Mouse (Mus musculus) lung, adult 2 months (tissue): ENCODE data around the gene Tpcn2.

Source experiments
- CTCF ChIP-seq: fragments of 200-500 bp; IDR thresholded peaks from 2 replicates; pipeline ENCODE4 v1.5.1; 2011; ENCODE audit warnings: mild to moderate bottlenecking, low read length, control low read depth; ENCODE audit not compliant: insufficient read depth
- POLR2A ChIP-seq: fragments of 200-500 bp; IDR thresholded peaks from 2 replicates; pipeline ENCODE4 v1.6.1; 2011; ENCODE audit warnings: low read depth, mild to moderate bottlenecking, control low read depth, low read length, borderline replicate concordance; ENCODE audit errors: extremely low read depth

- TF ChIP-seq CTCF (peak; percentile 42; the same call in 1 of the 2 replicates), POLR2A (no peak)
These were observed 67.2 kb downstream of the Tpcn2 start for GRCm38 (mm10) chr7:145216591-145216990.
